Mouse (Mus musculus) intestine, postnatal 0 days (tissue): Measurements from ENCODE around the gene Tmem223. TPM values are rescaled to one million over a fixed set of nuclear protein-coding genes. Genes with fewer than 3 reads are reported as not detected.

Experiments
- ATAC-seq: fragments of 200-750 bp; cut with Nextera tagmentation; 2 replicates; pipeline ENCODE4 v1.8.0; 2017; ENCODE audit warnings: mild to moderate bottlenecking, moderate TSS enrichment, moderate library complexity
- H3K27ac ChIP-seq: fragments of 300-500 bp; sonication (generic); 2 replicates; pipeline ENCODE4 v1.5.1; 2014; ENCODE audit warnings: mild to moderate bottlenecking, low read depth, low read length, moderate library complexity
- H3K27me3 ChIP-seq: fragments of 300-500 bp; sonication (generic); replicated peaks from 2 replicates; pipeline ENCODE4 v1.6.1; 2014; ENCODE audit warnings: low read length, mixed read lengths; ENCODE audit not compliant: control insufficient read depth, insufficient read depth
- H3K36me3 ChIP-seq: fragments of 300-500 bp; sonication (generic); 2 replicates; pipeline ENCODE4 v1.6.1; 2014; ENCODE audit warnings: mild to moderate bottlenecking, moderate library complexity; ENCODE audit not compliant: control insufficient read depth, insufficient read depth
- H3K4me1 ChIP-seq: fragments of 300-500 bp; sonication (generic); replicated peaks from 2 replicates; pipeline ENCODE4 v1.6.1; 2014; ENCODE audit warnings: antibody characterized with exemption, low read length, mixed read lengths; ENCODE audit not compliant: control insufficient read depth, insufficient read depth
- H3K4me2 ChIP-seq: fragments of 300-500 bp; sonication (generic); replicated peaks from 2 replicates; pipeline ENCODE4 v1.6.1; 2014; ENCODE audit warnings: low read depth, mild to moderate bottlenecking, moderate library complexity
- H3K4me3 ChIP-seq: fragments of 300-500 bp; sonication (generic); 2 replicates; pipeline ENCODE4 v1.5.1; 2014; ENCODE audit warnings: low read depth, low read length
- H3K9ac ChIP-seq: fragments of 300-500 bp; sonication (generic); 2 replicates; pipeline ENCODE4 v1.6.1; 2014; ENCODE audit warnings: mild to moderate bottlenecking, low read depth, low read length
- H3K9me3 ChIP-seq: fragments of 300-500 bp; sonication (generic); 2 replicates; pipeline ENCODE4 v1.6.1; 2016; ENCODE audit warnings: mixed run types; ENCODE audit not compliant: control insufficient read depth
- CTCF ChIP-seq: sonication (generic); IDR thresholded peaks from 2 replicates; pipeline ENCODE4 v1.5.1; 2016; ENCODE audit warnings: low read depth, mild to moderate bottlenecking, control low read depth, antibody characterized with exemption, moderate library complexity
- WGBS: fragments of 180-500 bp; shearing (Covaris S2); extraction: QIAGEN DNeasy Blood & Tissue Kit; methylation state at CpG from one replicate; pipeline ENCODE4 v1.1.7; 2014; 5-methylcytosine and 5-hydroxymethylcytosine counted together
- polyA plus RNA-seq: library from polyadenylated mRNA; unstranded; fragments of >200 nt; fragmentation: Nextera tagmentation; extraction: Ambion mirVana; gene quantifications from 2 replicates; pipeline ENCODE4 v1.2.1, GENCODE M21; 2015

Tmem223 gene
- polyA plus RNA-seq, 1 experiment from 2014 or later = 136 TPM

DNA sequence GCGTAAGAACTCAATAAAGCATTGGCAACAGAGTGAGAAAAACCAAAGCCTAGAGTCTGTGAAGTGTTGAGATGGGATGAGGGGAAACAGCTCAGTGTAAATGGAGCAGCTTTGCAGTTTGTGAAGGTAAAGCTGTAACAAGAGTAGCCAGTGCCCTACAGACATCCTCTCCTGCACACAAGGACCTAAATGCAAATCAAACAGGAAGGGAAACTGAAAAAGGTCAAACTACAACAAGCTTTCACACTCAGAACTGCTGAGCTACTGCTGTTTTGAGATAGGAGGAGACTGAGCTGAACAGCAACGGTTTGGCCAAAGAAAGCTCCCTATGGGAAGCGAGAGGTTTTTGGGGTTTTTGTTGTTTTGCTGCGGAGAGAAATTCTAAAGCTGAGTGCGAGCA lies 36.0 kb downstream of the Tmem223 start:
- WGBS = 93% methylated on average over 5 of the region's 5 CpGs
- peaks cover 32% of the 10 kb centered on the region for H3K36me3 ChIP-seq

DNA sequence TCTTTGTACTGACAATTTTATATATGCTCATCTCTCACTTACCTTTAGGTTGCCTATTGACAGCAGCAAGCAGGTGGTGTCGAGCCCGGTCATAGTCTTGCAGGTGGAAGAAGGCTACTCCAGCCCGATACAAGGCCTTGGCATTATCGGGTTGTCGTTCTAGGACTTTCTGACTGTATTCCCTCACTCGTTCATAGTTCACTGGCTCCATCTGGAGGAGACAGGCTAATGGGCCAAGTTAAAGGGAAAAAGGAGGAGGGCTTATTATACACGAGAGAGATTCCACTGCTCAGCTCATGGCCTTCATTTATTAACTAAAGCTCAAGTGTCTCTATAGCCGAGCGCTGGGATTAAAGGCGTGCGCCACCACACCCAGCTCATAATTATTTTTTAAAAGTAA lies 45.0 kb downstream of the Tmem223 start:
- Histone ChIP-seq H3K27ac (no peak overlapping the region), H3K9ac (no peak overlapping the region), H3K27me3 (no peaks in the 10 kb centered on the region), H3K9me3 (no peaks in the 10 kb centered on the region), H3K4me3 (no peak overlapping the region), H3K4me2 (no peak overlapping the region), H3K4me1 (no peaks in the 10 kb centered on the region), H3K36me3 (peaks cover 28% of the 10 kb centered on the region)
- WGBS = 55% methylated on average over 11 of the region's 11 CpGs
- ATAC-seq = no peak
- peak; percentile 63 for TF ChIP-seq CTCF

More for the DNA sequence above, 36.0 kb downstream of the Tmem223 start:
- H3K9me3 ChIP-seq = no peaks in the 10 kb centered on the region
- no peak overlapping the region for H3K9ac ChIP-seq
- no peak overlapping the region for H3K4me2 ChIP-seq
- no peak for ATAC-seq
- H3K4me1 ChIP-seq = no peaks in the 10 kb centered on the region
- H3K4me3 ChIP-seq = no peak overlapping the region
- no peaks in the 10 kb centered on the region for H3K27me3 ChIP-seq
- TF ChIP-seq CTCF = no peak
- H3K27ac ChIP-seq = 0 out of 2 replicates have a peak overlapping the region, but pooled peaks have one; percentile 8

- no peak for ATAC-seq
- H3K4me2 ChIP-seq = no peak overlapping the region
- H3K27ac ChIP-seq = no peak overlapping the region
- H3K9me3 ChIP-seq = no peaks in the 10 kb centered on the region
- peaks cover 1% of the 10 kb centered on the region; the same call in 1 of the 2 replicates for H3K4me1 ChIP-seq
- peaks cover 21% of the 10 kb centered on the region for H3K36me3 ChIP-seq
- 74% methylated on average over 3 of the region's 3 CpGs for WGBS
- no peak overlapping the region for H3K4me3 ChIP-seq
- TF ChIP-seq CTCF = no peak
- no peak overlapping the region for H3K9ac ChIP-seq
- H3K27me3 ChIP-seq = no peaks in the 10 kb centered on the region
These were observed 46.2 kb downstream of the Tmem223 start for GRCm38 (mm10) chr19:8817001-8817400.

- H3K4me2 ChIP-seq = peak overlapping the region; percentile 80
- H3K9me3 ChIP-seq = no peaks in the 10 kb centered on the region
- no peak for TF ChIP-seq CTCF
- peak overlapping the region; percentile 97 for H3K4me3 ChIP-seq
- peaks cover 5% of the 10 kb centered on the region; the same call in 1 of the 2 replicates for H3K4me1 ChIP-seq
- no peak for ATAC-seq
- H3K9ac ChIP-seq = peak overlapping the region; percentile 52
- H3K36me3 ChIP-seq = peaks cover 14% of the 10 kb centered on the region
- H3K27ac ChIP-seq = peak overlapping the region; percentile 86
- H3K27me3 ChIP-seq = no peaks in the 10 kb centered on the region
- WGBS = 14% methylated on average over 14 of the region's 14 CpGs
These were observed 47.6 kb downstream of the Tmem223 start for GRCm38 (mm10) chr19:8818301-8818798.

GRCm38 (mm10) chr19:8818801-8819595 lies 48.2 kb downstream of the Tmem223 start, which contains the start of gene Ttc9c:
Gene Ttc9c, minus strand, starts transcription at chr19:8819333.
- peaks cover 5% of the 10 kb centered on the region; the same call in 1 of the 2 replicates for H3K4me1 ChIP-seq
- peak within 1 kb of the TSS; percentile 95 for H3K27ac ChIP-seq
- peak within 1 kb of the TSS; percentile 80 for H3K4me2 ChIP-seq
- peak within 1 kb of the TSS; percentile 97 for H3K4me3 ChIP-seq
- under 1% methylated on average over 33 of the region's 33 CpGs for WGBS
- no peaks in the 10 kb centered on the region for H3K9me3 ChIP-seq
- H3K9ac ChIP-seq = peak within 1 kb of the TSS; percentile 97
- no peaks in the 10 kb centered on the region for H3K27me3 ChIP-seq
- no peak for TF ChIP-seq CTCF
- ATAC-seq = peak; percentile 92
- H3K36me3 ChIP-seq = peaks cover 14% of the 10 kb centered on the region

GRCm38 (mm10) chr19:8819596-8820423 lies 49.0 kb downstream of the Tmem223 start, which contains the start of gene Hnrnpul2:
Gene Hnrnpul2, plus strand, starts transcription at chr19:8820010.
- peak within 1 kb of the TSS; percentile 95 for H3K27ac ChIP-seq
- H3K4me1 ChIP-seq = peaks cover 5% of the 10 kb centered on the region; the same call in 1 of the 2 replicates
- H3K4me3 ChIP-seq = peak within 1 kb of the TSS; percentile 97
- peak within 1 kb of the TSS; percentile 80 for H3K4me2 ChIP-seq
- under 1% methylated on average over 80 of the region's 83 CpGs for WGBS
- peak; percentile 95 for ATAC-seq
- H3K9me3 ChIP-seq = no peaks in the 10 kb centered on the region
- TF ChIP-seq CTCF = no peak
- no peaks in the 10 kb centered on the region for H3K27me3 ChIP-seq
- H3K9ac ChIP-seq = peak within 1 kb of the TSS; percentile 97
- H3K36me3 ChIP-seq = peaks cover 19% of the 10 kb centered on the region
